Mouse (Mus musculus): ENCODE measurements around the gene Dcaf15.

GRCm38 (mm10) chr8:84053229-84053628 lies 51.3 kb downstream of the Dcaf15 start:
- TF ChIP-seq GATA1 (IDR thresholded peaks at IDR 0.05; ENCODE audit: borderline replicate concordance, low read length) (no peak), FLI1 (IDR thresholded peaks at IDR 0.05; ENCODE audit: low read length) (no peak)
